Mouse (Mus musculus) limb, embryonic 15.5 days (tissue): ENCODE data around the gene D430042O09Rik. TPM values are rescaled to one million over a fixed set of nuclear protein-coding genes. Genes with fewer than 3 reads are reported as not detected.

ENCODE experiments used
- ATAC-seq: fragments of 200-750 bp; cut with Nextera tagmentation; 2 replicates; pipeline ENCODE4 v1.8.0; 2017; ENCODE audit warnings: low read depth, moderate TSS enrichment; ENCODE audit not compliant: insufficient number of reproducible peaks, low FRiP score, low TSS enrichment
- H3K27ac ChIP-seq: fragments of 300-500 bp; sonication (generic); 2 replicates; pipeline ENCODE4 v1.5.1; 2015; ENCODE audit warnings: moderate library complexity, mild to moderate bottlenecking, inconsistent platforms
- H3K27me3 ChIP-seq: fragments of 300-500 bp; sonication (generic); 2 replicates; pipeline ENCODE4 v1.6.1; 2015; ENCODE audit warnings: inconsistent platforms
- H3K36me3 ChIP-seq: fragments of 300-500 bp; sonication (generic); 2 replicates; pipeline ENCODE4 v1.6.1; 2015; ENCODE audit warnings: inconsistent platforms
- H3K4me1 ChIP-seq: fragments of 300-500 bp; sonication (generic); 2 replicates; pipeline ENCODE4 v1.6.1; 2015; ENCODE audit warnings: inconsistent platforms
- H3K4me2 ChIP-seq: fragments of 300-500 bp; sonication (generic); 2 replicates; pipeline ENCODE4 v1.6.1; 2015; ENCODE audit warnings: mild to moderate bottlenecking, inconsistent platforms
- H3K4me3 ChIP-seq: fragments of 300-500 bp; sonication (generic); 2 replicates; pipeline ENCODE4 v1.5.1; 2015; ENCODE audit warnings: mild to moderate bottlenecking, inconsistent platforms
- H3K9ac ChIP-seq: fragments of 300-500 bp; sonication (generic); 2 replicates; pipeline ENCODE4 v1.6.1; 2015; ENCODE audit warnings: inconsistent platforms
- H3K9me3 ChIP-seq: fragments of 300-500 bp; sonication (generic); 2 replicates; pipeline ENCODE4 v1.6.1; 2016; ENCODE audit warnings: inconsistent platforms
- WGBS: fragments of 180-500 bp; shearing (Covaris S2); methylation state at CpG from one replicate; pipeline ENCODE4 v1.1.7; 2015; 5-methylcytosine and 5-hydroxymethylcytosine counted together
- polyA plus RNA-seq: library from polyadenylated mRNA; unstranded; fragments of >200 nt; fragmentation: Nextera tagmentation; extraction: Ambion mirVana; gene quantifications from 2 replicates; pipeline ENCODE4 v1.2.1, GENCODE M21; 2015

D430042O09Rik gene
- polyA plus RNA-seq, 1 experiment from 2014 or later, result 6.4 TPM

GRCm38 (mm10) chr7:125741271-125741703 lies 33.6 kb downstream of the D430042O09Rik start:
- Histone ChIP-seq H3K9ac (no peak overlapping the region), H3K4me2 (no peak overlapping the region), H3K4me3 (no peak overlapping the region), H3K27ac (no peak overlapping the region), H3K4me1 (no peaks in the 10 kb centered on the region), H3K9me3 (no peaks in the 10 kb centered on the region), H3K27me3 (no peaks in the 10 kb centered on the region), H3K36me3 (no peaks in the 10 kb centered on the region)
- 67% methylated on average over 1 of the region's 1 CpGs for WGBS
- no peak for ATAC-seq

GRCm38 (mm10) chr7:125744774-125745173 lies 37.1 kb downstream of the D430042O09Rik start:
- Histone ChIP-seq H3K36me3 (no peaks in the 10 kb centered on the region), H3K4me3 (no peak overlapping the region), H3K4me2 (no peak overlapping the region), H3K27me3 (no peaks in the 10 kb centered on the region), H3K4me1 (no peaks in the 10 kb centered on the region), H3K9me3 (no peaks in the 10 kb centered on the region), H3K9ac (no peak overlapping the region), H3K27ac (no peak overlapping the region)
- 91% methylated on average over 1 of the region's 1 CpGs for WGBS
- ATAC-seq, result no peak

GRCm38 (mm10) chr7:125746621-125747315 lies 39.1 kb downstream of the D430042O09Rik start:
- H3K27ac ChIP-seq, result no peak overlapping the region
- no peak overlapping the region for H3K4me2 ChIP-seq
- no peak overlapping the region for H3K4me3 ChIP-seq
- H3K27me3 ChIP-seq, result no peaks in the 10 kb centered on the region
- 84% methylated on average over 2 of the region's 2 CpGs for WGBS
- H3K36me3 ChIP-seq, result no peaks in the 10 kb centered on the region
- ATAC-seq, result no peak
- no peaks in the 10 kb centered on the region for H3K4me1 ChIP-seq
- H3K9ac ChIP-seq, result no peak overlapping the region
- H3K9me3 ChIP-seq, result no peaks in the 10 kb centered on the region

GRCm38 (mm10) chr7:125747316-125747690 lies 39.6 kb downstream of the D430042O09Rik start:
- H3K27ac ChIP-seq, result no peak overlapping the region
- no peaks in the 10 kb centered on the region for H3K4me1 ChIP-seq
- no peak overlapping the region for H3K4me2 ChIP-seq
- no peak for ATAC-seq
- H3K4me3 ChIP-seq, result no peak overlapping the region
- no peaks in the 10 kb centered on the region for H3K27me3 ChIP-seq
- no peak overlapping the region for H3K9ac ChIP-seq
- H3K9me3 ChIP-seq, result no peaks in the 10 kb centered on the region
- WGBS, result 53% methylated on average over 7 of the region's 7 CpGs
- no peaks in the 10 kb centered on the region for H3K36me3 ChIP-seq

- H3K27ac ChIP-seq, result no peak overlapping the region
- H3K9ac ChIP-seq, result no peak overlapping the region
- H3K4me1 ChIP-seq, result no peaks in the 10 kb centered on the region
- no peaks in the 10 kb centered on the region for H3K9me3 ChIP-seq
- no peak for ATAC-seq
- no peak overlapping the region for H3K4me3 ChIP-seq
- H3K27me3 ChIP-seq, result no peaks in the 10 kb centered on the region
- H3K36me3 ChIP-seq, result no peaks in the 10 kb centered on the region
- H3K4me2 ChIP-seq, result no peak overlapping the region
- WGBS, result 58% methylated on average over 3 of the region's 3 CpGs
These were observed 40.5 kb downstream of the D430042O09Rik start for GRCm38 (mm10) chr7:125748186-125748585.

- Histone ChIP-seq H3K9me3 (no peaks in the 10 kb centered on the region), H3K4me1 (no peaks in the 10 kb centered on the region), H3K4me3 (no peak overlapping the region), H3K27ac (no peak overlapping the region), H3K36me3 (no peaks in the 10 kb centered on the region), H3K9ac (no peak overlapping the region), H3K4me2 (no peak overlapping the region), H3K27me3 (no peaks in the 10 kb centered on the region)
- no peak for ATAC-seq
- 82% methylated on average over 7 of the region's 7 CpGs for WGBS
These were observed 45.1 kb downstream of the D430042O09Rik start for GRCm38 (mm10) chr7:125752699-125753325.

GRCm38 (mm10) chr7:125753326-125753715 lies 45.6 kb downstream of the D430042O09Rik start:
- Histone ChIP-seq H3K4me2 (no peak overlapping the region), H3K4me3 (no peak overlapping the region), H3K36me3 (no peaks in the 10 kb centered on the region), H3K27ac (no peak overlapping the region), H3K9me3 (no peaks in the 10 kb centered on the region), H3K4me1 (no peaks in the 10 kb centered on the region), H3K9ac (no peak overlapping the region), H3K27me3 (no peaks in the 10 kb centered on the region)
- WGBS, result 88% methylated on average over 3 of the region's 3 CpGs
- ATAC-seq, result no peak

- H3K9ac ChIP-seq, result no peak overlapping the region
- no peak overlapping the region for H3K4me3 ChIP-seq
- no peaks in the 10 kb centered on the region for H3K9me3 ChIP-seq
- peaks cover 19% of the 10 kb centered on the region for H3K36me3 ChIP-seq
- no peaks in the 10 kb centered on the region for H3K27me3 ChIP-seq
- no peak overlapping the region for H3K4me2 ChIP-seq
- no peak overlapping the region for H3K27ac ChIP-seq
- 72% methylated on average over 6 of the region's 6 CpGs for WGBS
- no peak for ATAC-seq
- H3K4me1 ChIP-seq, result no peaks in the 10 kb centered on the region
These were observed 49.1 kb downstream of the D430042O09Rik start for GRCm38 (mm10) chr7:125756806-125757205.

- Histone ChIP-seq H3K4me1 (no peaks in the 10 kb centered on the region), H3K27ac (no peak overlapping the region), H3K27me3 (no peaks in the 10 kb centered on the region), H3K36me3 (peaks cover 19% of the 10 kb centered on the region), H3K4me2 (no peak overlapping the region), H3K9me3 (no peaks in the 10 kb centered on the region), H3K4me3 (no peak overlapping the region), H3K9ac (no peak overlapping the region)
- 70% methylated on average over 6 of the region's 6 CpGs for WGBS
- ATAC-seq, result no peak
These were observed 50.4 kb downstream of the D430042O09Rik start for GRCm38 (mm10) chr7:125757896-125758623.

- Histone ChIP-seq H3K4me1 (peaks cover 2% of the 10 kb centered on the region), H3K9me3 (no peaks in the 10 kb centered on the region), H3K4me3 (no peak overlapping the region), H3K27ac (no peak overlapping the region), H3K27me3 (no peaks in the 10 kb centered on the region), H3K4me2 (no peak overlapping the region), H3K36me3 (peaks cover 19% of the 10 kb centered on the region), H3K9ac (no peak overlapping the region)
- WGBS, result 80% methylated on average over 2 of the region's 2 CpGs
- no peak for ATAC-seq
These were observed 54.6 kb downstream of the D430042O09Rik start for GRCm38 (mm10) chr7:125762289-125762688.

GRCm38 (mm10) chr7:125762883-125763830 lies 55.5 kb downstream of the D430042O09Rik start:
- peaks cover 5% of the 10 kb centered on the region for H3K4me1 ChIP-seq
- no peak overlapping the region for H3K27ac ChIP-seq
- no peak overlapping the region for H3K9ac ChIP-seq
- WGBS, result 50% methylated on average over 7 of the region's 7 CpGs
- H3K9me3 ChIP-seq, result no peaks in the 10 kb centered on the region
- H3K4me3 ChIP-seq, result no peak overlapping the region
- peaks cover 19% of the 10 kb centered on the region for H3K36me3 ChIP-seq
- no peaks in the 10 kb centered on the region for H3K27me3 ChIP-seq
- ATAC-seq, result no peak
- H3K4me2 ChIP-seq, result no peak overlapping the region
